Mouse (Mus musculus): ENCODE data around the gene Pltp.
A peak's percentile ranks its signal among the peaks of the same experiment; 100 is the strongest.

DNA sequence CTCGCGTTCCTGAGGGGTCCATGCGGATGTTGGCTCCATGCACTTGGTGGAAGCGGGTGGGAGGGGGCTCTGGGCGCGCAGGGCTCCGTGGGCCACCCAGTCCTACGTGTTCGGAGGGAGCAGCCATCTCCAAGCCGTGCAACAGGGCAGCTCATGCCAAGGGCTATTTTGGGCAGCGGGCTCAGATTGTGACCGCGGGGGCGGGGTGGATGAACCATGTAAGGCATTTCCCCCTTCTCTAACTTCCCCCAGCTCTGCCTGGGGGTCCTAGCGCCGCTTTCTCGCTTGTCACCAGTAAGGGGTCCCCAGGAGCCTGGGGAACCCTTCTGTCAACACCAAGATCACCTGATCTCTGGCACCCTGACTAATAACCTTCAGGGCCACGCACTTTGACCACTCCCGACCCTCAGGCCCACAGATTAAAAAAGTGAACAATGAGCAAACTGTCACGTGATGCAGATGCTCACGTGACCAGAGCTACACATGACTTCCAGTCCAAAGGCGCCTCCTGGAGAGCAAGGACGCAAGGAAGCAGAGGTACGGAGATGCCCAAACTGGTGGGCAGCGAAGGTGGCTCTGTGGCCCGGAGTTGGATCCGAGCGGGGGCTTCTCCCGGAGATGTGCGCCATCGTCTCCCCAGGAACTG lies 24.1 kb downstream of the Pltp start, which contains the start of gene Neurl2:
- TF ChIP-seq POLR2A (IDR thresholded peaks at IDR 0.05; ENCODE audit: low read depth, low read length), result peak; percentile 57
- peak; percentile 69 for TF ChIP-seq HCFC1 (IDR thresholded peaks at IDR 0.05; ENCODE audit: low read depth, low read length)
- TF ChIP-seq JUN (IDR thresholded peaks at IDR 0.05; ENCODE audit: insufficient read depth, low read depth, low read length), result no peak
- peak; percentile 100 for TF ChIP-seq USF2 (conservative IDR thresholded peaks at IDR 0.05; ENCODE audit: low read depth, low read length)
- peak; percentile 92 for TF ChIP-seq MAX (IDR thresholded peaks at IDR 0.05; ENCODE audit: low read length)
- TF ChIP-seq NRF1 (IDR thresholded peaks at IDR 0.05; ENCODE audit: low read depth, low read length), result no peak
- TF ChIP-seq CTCF (conservative IDR thresholded peaks at IDR 0.05 in 1 of 2, IDR thresholded peaks at IDR 0.05 in 1 of 2; ENCODE audit: low read depth in 2 of 2, low read length in 2 of 2), result 0 out of 4 replicates have a peak, but pooled peaks of 1 of the 2 experiments have one; percentile 5
- TF ChIP-seq USF1 (IDR thresholded peaks at IDR 0.05; ENCODE audit: low read depth, low read length), result peak; percentile 98
- TF ChIP-seq MAZ (IDR thresholded peaks at IDR 0.05; ENCODE audit: low read depth, low read length), result no peak
- TF ChIP-seq MYC (IDR thresholded peaks at IDR 0.05; ENCODE audit: low read depth, low read length), result no peak
- no peak for TF ChIP-seq MAFK (IDR thresholded peaks at IDR 0.05; ENCODE audit: insufficient replicate concordance, low read length)
- TF ChIP-seq ZNF384 (IDR thresholded peaks at IDR 0.05; ENCODE audit: low read depth, low read length), result peak; percentile 34; the same call in 1 of the 2 replicates
- TF ChIP-seq EP300 (IDR thresholded peaks at IDR 0.05; ENCODE audit: low read length), result no peak
- TF ChIP-seq CHD2 (IDR thresholded peaks at IDR 0.05; ENCODE audit: low read length), result no peak
